Mouse (Mus musculus): ENCODE results near the gene Cacna1a. TPM values are rescaled to one million over a fixed set of nuclear protein-coding genes. Genes with fewer than 3 reads are reported as not detected.

Gene Cacna1a
- polyA plus RNA-seq, 1 experiment from 2014 or later, result 5.1 TPM

GRCm38 (mm10) chr8:84545522-84545921 is 157.3 kb downstream of the Cacna1a start:
- Histone ChIP-seq H3K4me3 (ENCODE audit: low read depth, low read length) (no peak overlapping the region), H3K27ac (ENCODE audit: low read depth) (no peak overlapping the region), H3K9ac (ENCODE audit: low read length) (no peak overlapping the region), H3K27me3 (replicated peaks; ENCODE audit: control insufficient read depth, insufficient read depth, low read length) (no peaks in the 10 kb centered on the region), H3K4me1 (replicated peaks; ENCODE audit: control insufficient read depth, insufficient read depth, low read length) (no peaks in the 10 kb centered on the region), H3K36me3 (ENCODE audit: control insufficient read depth, insufficient read depth, low read length) (no peaks in the 10 kb centered on the region), H3K4me2 (ENCODE audit: low read length) (no peak overlapping the region), H3K9me3 (ENCODE audit: control insufficient read depth, low read length) (no peaks in the 10 kb centered on the region)
- DNase-seq (ENCODE audit: low spot score) (no peak), ATAC-seq (replicated peaks; ENCODE audit: low FRiP score, low TSS enrichment, low read depth) (no peak)
- 47% methylated on average over 3 of the region's 3 CpGs for WGBS

GRCm38 (mm10) chr8:84552457-84552856 is 164.2 kb downstream of the Cacna1a start:
- Histone ChIP-seq H3K4me3 (ENCODE audit: low read depth, low read length) (no peak overlapping the region), H3K9ac (ENCODE audit: low read length) (no peak overlapping the region), H3K4me1 (replicated peaks; ENCODE audit: control insufficient read depth, insufficient read depth, low read length) (no peaks in the 10 kb centered on the region), H3K36me3 (ENCODE audit: control insufficient read depth, insufficient read depth, low read length) (no peaks in the 10 kb centered on the region), H3K27me3 (replicated peaks; ENCODE audit: control insufficient read depth, insufficient read depth, low read length) (peaks cover 4% of the 10 kb centered on the region), H3K9me3 (ENCODE audit: control insufficient read depth, low read length) (no peaks in the 10 kb centered on the region), H3K4me2 (ENCODE audit: low read length) (no peak overlapping the region), H3K27ac (ENCODE audit: low read depth) (no peak overlapping the region)
- 67% methylated on average over 4 of the region's 4 CpGs for WGBS
- DNase-seq (ENCODE audit: low spot score) (no peak), ATAC-seq (replicated peaks; ENCODE audit: low FRiP score, low TSS enrichment, low read depth) (no peak)

DNA sequence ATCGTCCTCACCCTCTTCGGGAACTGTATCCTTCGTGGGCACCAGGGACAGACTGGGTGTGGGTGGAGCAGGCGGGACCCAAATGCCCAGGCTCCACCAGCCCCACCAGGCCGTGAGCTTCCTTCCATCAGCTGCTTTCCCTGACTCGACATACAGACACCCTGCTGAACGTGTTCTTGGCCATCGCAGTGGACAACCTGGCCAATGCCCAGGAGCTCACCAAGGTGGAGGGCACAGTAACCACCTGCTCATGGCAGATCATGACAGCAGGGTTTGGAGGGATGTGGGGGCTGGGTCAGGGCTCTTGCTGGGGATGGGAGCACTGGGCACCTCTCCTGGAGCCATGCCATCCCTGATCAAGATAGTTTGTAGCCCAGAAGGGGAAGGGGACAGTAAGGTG is 164.9 kb downstream of the Cacna1a start:
- Histone ChIP-seq H3K4me2 (ENCODE audit: low read length) (no peak overlapping the region), H3K4me1 (replicated peaks; ENCODE audit: control insufficient read depth, insufficient read depth, low read length) (no peaks in the 10 kb centered on the region), H3K27me3 (replicated peaks; ENCODE audit: control insufficient read depth, insufficient read depth, low read length) (peaks cover 10% of the 10 kb centered on the region), H3K27ac (ENCODE audit: low read depth) (no peak overlapping the region), H3K9me3 (ENCODE audit: control insufficient read depth, low read length) (no peaks in the 10 kb centered on the region), H3K36me3 (ENCODE audit: control insufficient read depth, insufficient read depth, low read length) (no peaks in the 10 kb centered on the region), H3K9ac (ENCODE audit: low read length) (no peak overlapping the region), H3K4me3 (ENCODE audit: low read depth, low read length) (no peak overlapping the region)
- ATAC-seq (replicated peaks; ENCODE audit: low FRiP score, low TSS enrichment, low read depth), result no peak
- no peak for DNase-seq (ENCODE audit: low spot score)
- 93% methylated on average over 8 of the region's 8 CpGs for WGBS

DNA sequence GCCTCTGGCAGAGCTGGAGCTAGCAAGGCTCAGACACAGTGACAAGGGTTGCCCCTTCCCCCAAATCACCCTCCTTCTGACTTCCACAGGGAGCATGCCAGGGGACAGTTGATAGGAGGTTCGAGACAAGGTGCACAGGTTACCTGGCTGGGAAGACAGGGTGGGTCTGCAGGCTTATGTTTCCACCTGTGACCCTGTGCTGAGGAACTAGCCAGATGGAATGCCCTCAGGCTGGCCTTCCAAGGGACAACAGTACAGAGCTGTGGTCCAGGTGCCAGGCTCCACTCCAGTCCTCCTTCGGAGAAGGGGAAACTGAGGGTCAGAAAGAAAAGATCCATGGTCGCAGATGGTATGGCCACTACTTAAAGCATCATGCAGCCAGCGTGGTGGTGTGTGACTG is 165.4 kb downstream of the Cacna1a start:
- Histone ChIP-seq H3K4me2 (ENCODE audit: low read length) (no peak overlapping the region), H3K9me3 (ENCODE audit: control insufficient read depth, low read length) (no peaks in the 10 kb centered on the region), H3K4me3 (ENCODE audit: low read depth, low read length) (no peak overlapping the region), H3K27ac (ENCODE audit: low read depth) (no peak overlapping the region), H3K4me1 (replicated peaks; ENCODE audit: control insufficient read depth, insufficient read depth, low read length) (no peaks in the 10 kb centered on the region), H3K36me3 (ENCODE audit: control insufficient read depth, insufficient read depth, low read length) (no peaks in the 10 kb centered on the region), H3K9ac (ENCODE audit: low read length) (no peak overlapping the region), H3K27me3 (replicated peaks; ENCODE audit: control insufficient read depth, insufficient read depth, low read length) (peaks cover 15% of the 10 kb centered on the region)
- DNase-seq (ENCODE audit: low spot score) (no peak), ATAC-seq (replicated peaks; ENCODE audit: low FRiP score, low TSS enrichment, low read depth) (no peak)
- 81% methylated on average over 4 of the region's 4 CpGs for WGBS

DNA sequence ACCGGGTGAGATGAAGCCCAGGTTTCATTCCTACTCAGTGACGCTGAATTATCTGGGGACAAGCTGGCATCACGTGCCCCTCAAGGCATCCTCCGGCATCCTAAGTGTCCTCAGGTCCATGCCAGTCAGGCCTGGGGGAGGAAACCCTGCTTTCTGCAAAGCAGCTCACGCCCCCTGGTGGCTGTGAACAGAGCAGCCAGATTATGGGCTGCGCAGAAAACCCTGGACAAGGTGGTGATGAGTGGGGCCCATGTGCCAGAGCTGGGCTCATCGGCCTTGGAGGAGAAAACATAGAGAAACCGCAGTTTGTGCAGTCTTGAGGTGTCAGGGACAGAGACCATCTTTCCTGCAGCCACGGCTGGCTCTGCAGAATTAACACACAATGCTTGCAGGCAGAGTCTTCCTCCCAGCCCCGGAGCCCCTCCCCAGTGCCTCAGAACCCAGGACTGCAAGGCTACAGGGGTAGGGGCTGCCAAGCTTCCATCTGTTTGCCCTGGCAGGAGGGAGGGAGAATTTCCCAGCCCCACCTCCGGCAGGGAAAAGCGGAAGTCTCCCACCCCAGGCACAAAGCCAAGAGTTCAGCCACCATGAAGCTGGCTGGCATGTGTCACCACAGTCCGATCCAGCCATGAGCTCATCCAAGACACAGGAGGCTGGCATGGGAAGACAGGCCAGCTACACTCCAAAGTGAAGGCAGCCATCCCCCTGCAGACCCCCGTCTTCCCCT is 166.2 kb downstream of the Cacna1a start:
- Histone ChIP-seq H3K4me1 (replicated peaks; ENCODE audit: control insufficient read depth, insufficient read depth, low read length) (no peaks in the 10 kb centered on the region), H3K36me3 (ENCODE audit: control insufficient read depth, insufficient read depth, low read length) (no peaks in the 10 kb centered on the region), H3K9ac (ENCODE audit: low read length) (no peak overlapping the region), H3K27me3 (replicated peaks; ENCODE audit: control insufficient read depth, insufficient read depth, low read length) (peaks cover 24% of the 10 kb centered on the region), H3K9me3 (ENCODE audit: control insufficient read depth, low read length) (no peaks in the 10 kb centered on the region), H3K27ac (ENCODE audit: low read depth) (no peak overlapping the region), H3K4me3 (ENCODE audit: low read depth, low read length) (no peak overlapping the region), H3K4me2 (ENCODE audit: low read length) (no peak overlapping the region)
- peak; percentile 69 for DNase-seq (ENCODE audit: low spot score)
- ATAC-seq (replicated peaks; ENCODE audit: low FRiP score, low TSS enrichment, low read depth), result no peak
- WGBS, result 45% methylated on average over 14 of the region's 14 CpGs

GRCm38 (mm10) chr8:84555269-84555668 is 167.0 kb downstream of the Cacna1a start:
- no peaks in the 10 kb centered on the region for H3K4me1 ChIP-seq (replicated peaks; ENCODE audit: control insufficient read depth, insufficient read depth, low read length)
- no peak for DNase-seq (ENCODE audit: low spot score)
- H3K27me3 ChIP-seq (replicated peaks; ENCODE audit: control insufficient read depth, insufficient read depth, low read length), result peaks cover 32% of the 10 kb centered on the region
- no peak overlapping the region for H3K4me2 ChIP-seq (ENCODE audit: low read length)
- no peak overlapping the region for H3K4me3 ChIP-seq (ENCODE audit: low read depth, low read length)
- H3K27ac ChIP-seq (ENCODE audit: low read depth), result no peak overlapping the region
- WGBS, result 74% methylated on average over 7 of the region's 7 CpGs
- no peaks in the 10 kb centered on the region for H3K36me3 ChIP-seq (ENCODE audit: control insufficient read depth, insufficient read depth, low read length)
- no peak overlapping the region for H3K9ac ChIP-seq (ENCODE audit: low read length)
- H3K9me3 ChIP-seq (ENCODE audit: control insufficient read depth, low read length), result no peaks in the 10 kb centered on the region
- ATAC-seq (replicated peaks; ENCODE audit: low FRiP score, low TSS enrichment, low read depth), result no peak

DNA sequence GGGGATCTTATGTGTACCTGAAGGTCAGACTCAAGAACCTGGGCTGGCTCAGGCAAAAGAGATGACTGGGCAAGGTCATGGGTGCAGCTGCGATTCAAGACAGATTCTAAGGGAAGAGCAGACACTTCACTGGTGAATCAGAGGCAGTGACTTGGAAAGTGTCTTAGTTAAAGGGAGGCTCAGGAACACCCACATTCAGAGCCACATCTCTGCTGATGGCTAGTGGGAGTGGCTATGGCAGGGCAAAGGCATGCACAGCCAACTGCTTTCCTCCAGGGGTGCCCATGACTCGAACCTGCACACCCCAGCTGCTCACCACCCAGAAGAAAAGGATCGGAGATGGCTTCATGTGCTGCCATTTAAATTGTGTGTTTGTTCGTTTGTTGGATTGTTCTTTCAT is 169.7 kb downstream of the Cacna1a start:
- DNase-seq (ENCODE audit: low spot score), result no peak
- Histone ChIP-seq H3K27me3 (replicated peaks; ENCODE audit: control insufficient read depth, insufficient read depth, low read length) (peaks cover 45% of the 10 kb centered on the region), H3K36me3 (ENCODE audit: control insufficient read depth, insufficient read depth, low read length) (no peaks in the 10 kb centered on the region), H3K4me3 (ENCODE audit: low read depth, low read length) (no peak overlapping the region), H3K9me3 (ENCODE audit: control insufficient read depth, low read length) (no peaks in the 10 kb centered on the region), H3K9ac (ENCODE audit: low read length) (no peak overlapping the region), H3K4me2 (ENCODE audit: low read length) (no peak overlapping the region), H3K4me1 (replicated peaks; ENCODE audit: control insufficient read depth, insufficient read depth, low read length) (no peaks in the 10 kb centered on the region), H3K27ac (ENCODE audit: low read depth) (no peak overlapping the region)
- 86% methylated on average over 4 of the region's 4 CpGs for WGBS
- no peak for ATAC-seq (replicated peaks; ENCODE audit: low FRiP score, low TSS enrichment, low read depth)

GRCm38 (mm10) chr8:84559121-84559604 is 170.9 kb downstream of the Cacna1a start:
- Histone ChIP-seq H3K27me3 (replicated peaks; ENCODE audit: control insufficient read depth, insufficient read depth, low read length) (peaks cover 45% of the 10 kb centered on the region), H3K4me3 (ENCODE audit: low read depth, low read length) (peak overlapping the region; percentile 41), H3K4me2 (ENCODE audit: low read length) (peak overlapping the region; percentile 58), H3K27ac (ENCODE audit: low read depth) (no peak overlapping the region), H3K9ac (ENCODE audit: low read length) (no peak overlapping the region), H3K9me3 (ENCODE audit: control insufficient read depth, low read length) (no peaks in the 10 kb centered on the region), H3K4me1 (replicated peaks; ENCODE audit: control insufficient read depth, insufficient read depth, low read length) (no peaks in the 10 kb centered on the region), H3K36me3 (ENCODE audit: control insufficient read depth, insufficient read depth, low read length) (no peaks in the 10 kb centered on the region)
- DNase-seq (ENCODE audit: low spot score), result no peak
- 1% methylated on average over 82 of the region's 84 CpGs for WGBS
- ATAC-seq (replicated peaks; ENCODE audit: low FRiP score, low TSS enrichment, low read depth), result no peak

GRCm38 (mm10) chr8:84561698-84562097 is 173.5 kb downstream of the Cacna1a start:
- DNase-seq (ENCODE audit: low spot score), result no peak
- Histone ChIP-seq H3K4me2 (ENCODE audit: low read length) (no peak overlapping the region), H3K4me1 (replicated peaks; ENCODE audit: control insufficient read depth, insufficient read depth, low read length) (no peaks in the 10 kb centered on the region), H3K27ac (ENCODE audit: low read depth) (no peak overlapping the region), H3K9me3 (ENCODE audit: control insufficient read depth, low read length) (no peaks in the 10 kb centered on the region), H3K4me3 (ENCODE audit: low read depth, low read length) (no peak overlapping the region), H3K27me3 (replicated peaks; ENCODE audit: control insufficient read depth, insufficient read depth, low read length) (peaks cover 45% of the 10 kb centered on the region), H3K36me3 (ENCODE audit: control insufficient read depth, insufficient read depth, low read length) (no peaks in the 10 kb centered on the region), H3K9ac (ENCODE audit: low read length) (no peak overlapping the region)
- no peak for ATAC-seq (replicated peaks; ENCODE audit: low FRiP score, low TSS enrichment, low read depth)
- WGBS, result 54% methylated on average over 4 of the region's 4 CpGs
